Mouse (Mus musculus): ENCODE measurements around the gene C330007P06Rik. TPM values are rescaled to one million over a fixed set of nuclear protein-coding genes. Genes with fewer than 3 reads are reported as not detected.

C330007P06Rik gene
- polyA plus RNA-seq (2017; shearing (Covaris generic)) = 10 to 100 TPM; 29.5 to 31.0 TPM

DNA sequence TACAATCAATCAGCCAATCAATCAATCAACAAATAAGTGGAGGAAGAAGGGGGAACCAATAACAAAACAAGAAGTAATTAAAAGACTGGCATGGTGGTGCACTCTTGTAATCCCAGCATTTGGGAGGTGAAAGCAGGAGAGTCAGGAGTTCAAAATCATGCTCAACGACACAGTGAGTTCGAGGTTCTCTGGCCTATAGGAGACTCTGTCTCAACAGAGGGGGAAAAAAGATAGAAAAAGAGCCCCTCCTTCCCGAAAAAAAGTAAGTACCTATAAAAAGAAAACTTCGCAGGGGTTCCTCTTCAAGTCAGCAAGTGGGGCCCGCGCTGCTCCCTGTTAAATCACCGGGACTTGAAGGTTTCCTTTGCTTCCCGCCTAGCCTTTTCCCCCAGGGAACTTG is at the start of gene C330007P06Rik, which contains the start of gene Ube2a:
Gene C330007P06Rik (minus strand): TSS at position 347 of the 400 bp plus-strand sequence.
Gene Ube2a (plus strand): TSS at position 136 of the 400 bp plus-strand sequence.

DNA sequence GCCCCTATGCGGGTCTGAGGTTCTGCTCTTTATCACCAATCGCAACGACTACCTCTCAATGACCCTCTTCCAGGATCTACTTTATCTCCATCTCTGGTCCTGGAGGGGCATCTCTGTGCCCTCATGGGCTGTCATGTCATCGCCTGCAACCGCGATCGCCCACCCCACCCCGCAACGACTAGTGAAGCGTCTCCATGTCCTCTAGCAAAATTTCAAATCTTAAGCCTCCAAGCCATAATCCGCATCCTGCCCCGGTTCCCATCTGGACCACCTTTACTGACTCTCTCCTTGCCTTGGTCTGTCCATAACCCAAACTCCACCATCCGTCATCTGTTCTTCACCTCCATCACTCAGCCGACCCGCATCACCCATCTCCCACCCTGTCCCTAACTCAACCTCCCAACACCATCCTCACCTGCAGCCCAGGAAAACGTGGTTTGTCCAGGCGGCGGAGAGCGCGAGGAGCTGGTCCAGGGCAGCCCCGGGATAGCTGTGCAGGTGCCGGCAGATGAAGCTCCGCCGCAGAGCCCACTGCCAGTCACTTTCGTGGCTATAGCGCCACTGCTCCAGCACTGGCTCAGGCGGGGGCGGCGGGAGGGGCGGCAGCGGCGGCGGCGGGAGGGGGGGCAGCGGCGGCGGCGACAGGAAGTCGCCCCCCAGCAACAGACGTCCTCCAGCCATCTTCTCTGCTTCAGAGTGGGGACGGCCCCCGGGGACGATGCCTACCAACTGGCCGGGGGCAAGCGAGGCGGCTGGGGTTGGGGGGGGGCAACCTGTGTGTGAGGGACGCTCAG is 28.6 kb upstream of the C330007P06Rik start, which contains the start of gene Nkrf:
Gene Nkrf (minus strand): TSS at position 579 of the 794 bp plus-strand sequence.

DNA sequence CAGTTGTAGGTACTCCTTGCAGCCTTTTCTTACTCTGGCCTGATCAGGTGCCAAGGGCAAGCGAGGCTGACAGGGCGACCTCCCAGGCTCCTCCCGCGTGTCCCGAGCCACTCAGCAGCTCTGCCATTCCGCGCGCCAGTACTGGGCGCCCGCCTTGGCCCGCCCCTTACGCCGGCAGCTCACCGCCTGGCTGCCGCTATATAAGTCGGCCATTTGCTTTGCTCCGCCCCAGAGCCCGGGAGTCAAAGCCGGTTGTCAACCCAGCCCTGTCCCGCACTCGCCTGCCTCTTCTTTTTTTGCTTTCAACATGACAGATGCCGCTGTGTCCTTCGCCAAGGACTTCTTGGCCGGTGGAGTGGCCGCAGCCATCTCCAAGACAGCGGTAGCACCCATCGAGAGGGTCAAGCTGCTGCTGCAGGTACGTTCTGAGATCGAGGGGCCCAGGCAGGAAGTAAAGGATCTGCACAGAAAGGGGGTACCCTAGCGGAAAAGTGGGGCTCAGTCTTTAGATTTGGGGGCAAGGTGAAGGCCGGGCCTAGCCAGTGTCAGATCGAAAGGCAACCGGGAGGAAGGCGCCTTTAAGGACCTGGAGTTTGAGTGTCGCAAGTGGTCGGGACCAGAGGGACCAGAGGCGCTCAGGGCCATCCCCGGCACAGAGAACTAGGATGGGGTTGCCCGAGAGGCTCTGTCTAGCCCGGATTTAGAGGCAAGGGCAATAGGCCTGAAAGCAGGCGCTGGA is 78.3 kb downstream of the C330007P06Rik start, which contains the start of gene Slc25a5:
Gene Slc25a5 (plus strand): TSS at position 228 of the 739 bp plus-strand sequence.

Other genes with a start within 250 kb of the C330007P06Rik start
- 1 to 10 TPM in 1 of 2 experiments, under 1 TPM in 1; 0.67 to 1.9 TPM for gene Akap17b, start 228.7 kb downstream of the C330007P06Rik start, polyA plus RNA-seq (2017; shearing (Covaris generic))
- under 1 TPM; 0.37 to 0.93 TPM for gene Slc25a43, start 130.5 kb downstream of the C330007P06Rik start, polyA plus RNA-seq (2017; shearing (Covaris generic))
- 100 to 1,000 TPM; 746 to 940 TPM for gene Slc25a5, start 78.5 kb downstream of the C330007P06Rik start, polyA plus RNA-seq (2017; shearing (Covaris generic))
- gene Ube2a, start 211 bp downstream of the C330007P06Rik start, polyA plus RNA-seq (2017; shearing (Covaris generic)) = 100 to 1,000 TPM; 128 to 143 TPM
- 1 to 10 TPM in 1 of 2 experiments, under 1 TPM in 1; 0.48 to 2.1 TPM for gene Nkrf, start 28.8 kb upstream of the C330007P06Rik start, polyA plus RNA-seq (2017; shearing (Covaris generic))
- 100 to 1,000 TPM; 108 to 117 TPM for gene Sept6, start 117.7 kb upstream of the C330007P06Rik start, polyA plus RNA-seq (2017; shearing (Covaris generic))
- gene Sowahd, start 174.7 kb upstream of the C330007P06Rik start, polyA plus RNA-seq (2017; shearing (Covaris generic)) = not detected
- 100 to 1,000 TPM; 448 to 584 TPM for gene Rpl39, start 211.3 kb upstream of the C330007P06Rik start, polyA plus RNA-seq (2017; shearing (Covaris generic))
- gene Upf3b, start 236.2 kb upstream of the C330007P06Rik start, polyA plus RNA-seq (2017; shearing (Covaris generic)) = 10 to 100 TPM; 24.7 to 30.3 TPM

Measured in activated CD4-positive, CD25-positive, alpha-beta regulatory T cell (primary cell).